Comparison of ENCODE assay signal across 7 mouse cellular contexts in the genomic region with DNA sequence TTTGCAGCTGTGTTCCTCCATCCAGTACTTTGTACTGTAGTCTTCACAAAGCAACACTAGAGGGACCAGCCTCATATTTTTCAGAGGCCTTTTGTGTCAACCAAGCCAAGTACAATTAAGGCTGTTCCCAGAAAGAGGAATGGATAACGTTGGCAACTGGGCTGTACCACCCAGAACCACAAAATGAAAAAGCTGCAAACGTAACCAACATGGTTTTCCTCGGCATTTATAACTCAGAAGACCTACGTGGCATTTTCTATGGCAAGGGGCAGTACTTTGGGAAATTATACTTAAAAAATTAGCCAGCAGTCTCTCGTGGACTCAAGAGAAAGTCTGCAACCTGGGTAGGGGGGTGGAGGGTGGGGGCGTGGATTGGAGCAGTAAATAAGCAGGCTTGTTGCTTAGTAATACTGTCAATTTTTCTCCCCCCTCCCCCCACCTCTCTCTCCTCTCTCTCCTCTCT.
DNase-seq lines count a peak whose midpoint lies in the region; ATAC-seq lines count a peak whose summit lies in the region.

No protein-coding gene starts in this region.

- 10% methylated on average over 6 of the region's 6 CpGs for WGBS in forebrain, embryonic 16.5 days

- H3K4me2 ChIP-seq in forebrain, embryonic 16.5 days (ENCODE audit: low read length) = peak overlapping the region; percentile 46

- ATAC-seq in forebrain, embryonic 16.5 days = peak; percentile 91

- H3K36me3 ChIP-seq in forebrain, embryonic 16.5 days (ENCODE audit: control insufficient read depth, insufficient read depth) = no peaks in the 10 kb centered on the region

- peak; percentile 85 for DNase-seq in 3134 (ENCODE audit: extremely low read depth, insufficient read length, low spot score)
- DNase-seq in Muller cell, postnatal 12 days (ENCODE audit: inconsistent ontology term) = peak; percentile 71
- peak; percentile 42 for DNase-seq in hindlimb bud, embryonic 11.5 days (ENCODE audit: extremely low spot score, low read depth, low spot score)
- peak; percentile 64 for DNase-seq in mesoderm, embryonic 11.5 days (ENCODE audit: low read depth, low spot score)
- no peak for DNase-seq in thymus, postnatal 4 days
- no peak for DNase-seq in thymus, postnatal 36 days

- peak overlapping the region; percentile 65 for H3K27ac ChIP-seq in forebrain, embryonic 16.5 days (ENCODE audit: low read length)

- peaks cover 8% of the 10 kb centered on the region for H3K4me1 ChIP-seq in forebrain, embryonic 16.5 days (replicated peaks; ENCODE audit: control insufficient read depth, insufficient read depth, low read length)

- peak overlapping the region; percentile 32; the same call in 1 of the 2 replicates for H3K9ac ChIP-seq in forebrain, embryonic 16.5 days (replicated peaks; ENCODE audit: low read depth, low read length)

- peak overlapping the region; percentile 23 for H3K4me3 ChIP-seq in forebrain, embryonic 16.5 days (replicated peaks; ENCODE audit: low read length)

- H3K9me3 ChIP-seq in forebrain, embryonic 16.5 days (ENCODE audit: control insufficient read depth, low read length) = no peaks in the 10 kb centered on the region

- no peaks in the 10 kb centered on the region for H3K27me3 ChIP-seq in forebrain, embryonic 16.5 days (replicated peaks; ENCODE audit: control insufficient read depth, insufficient read depth, low read length)

Comparison
In these comparisons a context has a peak if more than half of its experiments do, and no peak if none do; other contexts are left out.
1. DNase-seq: peak in 3134 (single experiment), Muller cell, postnatal 12 days (single experiment), hindlimb bud, embryonic 11.5 days (single experiment) and mesoderm, embryonic 11.5 days (single experiment); none in thymus, postnatal 4 days (single experiment) and thymus, postnatal 36 days (0 of 2).